Mouse (Mus musculus) forebrain, embryonic 14.5 days (tissue): ENCODE measurements around the gene Wnt5b. TPM values are rescaled to one million over a fixed set of nuclear protein-coding genes. Genes with fewer than 3 reads are reported as not detected.

Source experiments
- ATAC-seq: fragments of 200-750 bp; cut with Nextera tagmentation; 2 replicates; pipeline ENCODE4 v1.8.0; 2017; ENCODE audit warnings: mild to moderate bottlenecking, moderate library complexity
- DNase-seq: peaks from one replicate; pipeline ENCODE4 v3.0.0-alpha.2; 2015; ENCODE audit warnings: low spot score
- H3K27ac ChIP-seq: fragments of 300-500 bp; sonication (generic); 2 replicates; pipeline ENCODE4 v1.5.1; 2014; ENCODE audit warnings: low read depth, mild to moderate bottlenecking, control low read depth, low read length, moderate library complexity
- H3K27me3 ChIP-seq: fragments of 300-500 bp; sonication (generic); replicated peaks from 2 replicates; pipeline ENCODE4 v1.6.1; 2014; ENCODE audit warnings: low read length, control low read depth, mixed read lengths; ENCODE audit not compliant: control insufficient read depth, insufficient read depth
- H3K36me3 ChIP-seq: fragments of 300-500 bp; sonication (generic); 2 replicates; pipeline ENCODE4 v1.6.1; 2014; ENCODE audit warnings: low read length, control low read depth; ENCODE audit not compliant: control insufficient read depth, insufficient read depth
- H3K4me1 ChIP-seq: fragments of 300-500 bp; sonication (generic); 2 replicates; pipeline ENCODE4 v1.6.1; 2014; ENCODE audit warnings: antibody characterized with exemption, low read length, control low read depth; ENCODE audit not compliant: control insufficient read depth, insufficient read depth
- H3K4me2 ChIP-seq: fragments of 300-500 bp; sonication (generic); 2 replicates; pipeline ENCODE4 v1.6.1; 2014; ENCODE audit warnings: mild to moderate bottlenecking, control low read depth, low read length
- H3K4me3 ChIP-seq: fragments of 300-500 bp; sonication (generic); 2 replicates; pipeline ENCODE4 v1.5.1; 2014; ENCODE audit warnings: low read depth, low read length, control low read depth
- H3K9ac ChIP-seq: fragments of 300-500 bp; sonication (generic); 2 replicates; pipeline ENCODE4 v1.6.1; 2014; ENCODE audit warnings: mild to moderate bottlenecking, low read length, control low read depth, moderate library complexity
- H3K9me3 ChIP-seq: fragments of 300-500 bp; sonication (generic); replicated peaks from 2 replicates; pipeline ENCODE4 v1.6.1; 2016; ENCODE audit warnings: low read length, control low read depth, mixed read lengths; ENCODE audit not compliant: control insufficient read depth
- WGBS: fragments of 180-500 bp; shearing (Covaris S2); extraction: QIAGEN DNeasy Blood & Tissue Kit; methylation state at CpG from one replicate; pipeline ENCODE4 v1.1.7; 2014; 5-methylcytosine and 5-hydroxymethylcytosine counted together
- polyA plus RNA-seq: library from polyadenylated mRNA; unstranded; fragments of >200 nt; fragmentation: Nextera tagmentation; extraction: Ambion mirVana; gene quantifications from 2 replicates; pipeline ENCODE4 v1.2.1, GENCODE M21; 2014

Gene Wnt5b
- 3.0 and 3.4 TPM in 2 replicates for polyA plus RNA-seq

DNA sequence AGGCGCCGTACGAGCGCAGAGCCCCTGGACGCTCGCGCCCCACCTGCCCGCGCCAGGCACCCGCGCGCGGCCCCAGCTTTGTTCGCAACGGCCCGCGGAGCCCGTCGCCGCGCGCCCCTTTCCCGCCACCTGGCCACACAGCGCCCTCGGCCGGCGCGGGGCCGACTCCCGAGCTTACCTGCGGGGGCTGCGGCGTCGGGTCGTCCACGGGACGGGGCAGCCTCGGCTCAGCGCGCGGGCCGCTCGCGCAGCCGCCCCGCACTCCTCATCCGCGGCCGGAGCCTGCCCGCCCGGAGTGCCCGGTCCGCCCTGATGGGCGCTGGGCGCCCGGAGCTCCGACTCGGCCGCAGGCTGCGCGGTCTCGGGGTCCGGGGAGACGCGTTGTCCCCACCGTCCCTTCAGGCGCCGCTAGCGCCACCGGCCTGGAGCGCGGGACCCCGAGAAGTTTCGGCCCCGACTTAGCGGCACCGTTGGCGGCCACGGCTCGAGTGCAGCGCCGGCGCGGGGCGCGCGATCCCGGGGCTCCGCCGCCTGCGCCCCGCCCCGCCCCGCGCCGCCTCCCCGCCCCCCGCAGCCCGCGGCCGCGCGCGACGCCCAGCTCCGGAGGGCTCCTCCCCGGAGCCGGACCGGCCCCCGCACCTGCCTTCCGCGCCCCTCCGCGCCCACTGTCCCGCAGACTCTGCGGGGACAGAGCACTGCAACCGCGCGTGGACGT, at the start of gene Wnt5b:
Wnt5b (minus strand) TSS at position 545 of the 715 bp plus-strand sequence.
- H3K36me3 ChIP-seq: no peaks in the 10 kb centered on the region
- H3K27ac ChIP-seq: no peak within 1 kb of the TSS
- ATAC-seq (peak; percentile 86), DNase-seq (peak; percentile 29)
- H3K27me3 ChIP-seq: peaks cover 4% of the 10 kb centered on the region; the same call in 1 of the 2 replicates
- H3K4me2 ChIP-seq: peak within 1 kb of the TSS; percentile 94
- H3K9ac ChIP-seq: peak within 1 kb of the TSS; percentile 74
- H3K4me3 ChIP-seq: peak within 1 kb of the TSS; percentile 69
- H3K9me3 ChIP-seq: no peaks in the 10 kb centered on the region
- H3K4me1 ChIP-seq: no peaks in the 10 kb centered on the region
- under 1% methylated on average over 65 of the region's 120 CpGs for WGBS

DNA sequence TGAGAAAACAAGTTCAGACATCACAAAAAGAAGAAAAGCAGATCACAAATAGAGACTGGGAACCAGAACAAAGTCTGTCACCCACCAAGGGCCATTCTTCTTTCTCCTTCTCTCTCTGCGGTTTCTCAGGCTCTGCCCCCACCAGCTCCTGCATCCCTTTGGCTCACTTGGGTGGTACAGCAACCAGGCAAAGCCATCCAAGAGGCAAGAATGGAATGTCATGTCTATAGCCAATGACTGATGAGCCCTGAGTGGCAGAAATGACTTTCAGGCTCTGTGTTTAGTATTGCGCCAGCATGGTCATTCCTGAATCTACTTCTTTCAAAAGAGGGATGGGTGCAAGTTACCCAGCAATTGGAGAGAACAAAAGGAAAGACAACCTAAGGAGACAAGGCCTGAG, 46.7 kb upstream of the Wnt5b start:
- no peak for DNase-seq
- H3K27ac ChIP-seq: no peak overlapping the region
- 98% methylated on average over 2 of the region's 2 CpGs for WGBS
- 0 out of 2 replicates have a peak, but pooled peaks cover 4% of the 10 kb centered on the region for H3K36me3 ChIP-seq
- no peaks in the 10 kb centered on the region for H3K27me3 ChIP-seq
- ATAC-seq: no peak
- H3K4me2 ChIP-seq: no peak overlapping the region
- no peaks in the 10 kb centered on the region for H3K9me3 ChIP-seq
- H3K4me1 ChIP-seq: peaks cover 4% of the 10 kb centered on the region; the same call in 1 of the 2 replicates
- H3K4me3 ChIP-seq: no peak overlapping the region
- no peak overlapping the region for H3K9ac ChIP-seq

DNA sequence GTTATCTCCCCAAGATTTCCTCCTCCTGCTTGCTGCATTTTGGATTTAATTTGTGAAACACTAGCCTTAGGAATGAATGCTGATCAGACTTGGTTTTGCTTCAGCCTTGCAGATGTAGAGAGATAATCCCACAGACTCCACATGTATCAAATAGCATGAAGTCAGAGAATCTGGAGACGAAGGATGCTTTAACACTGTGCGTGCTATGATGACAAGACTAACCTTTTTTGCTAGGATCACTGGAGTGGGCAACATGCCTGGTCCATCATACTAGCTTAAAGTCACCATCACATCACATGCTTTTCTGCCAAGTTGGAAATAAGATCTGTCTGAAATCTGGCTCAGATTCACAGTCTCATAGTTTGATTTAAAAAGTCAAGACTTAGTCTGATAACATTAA, 43.8 kb upstream of the Wnt5b start:
- Histone ChIP-seq H3K4me2 (no peak overlapping the region), H3K9me3 (no peaks in the 10 kb centered on the region), H3K4me3 (no peak overlapping the region), H3K27ac (no peak overlapping the region), H3K4me1 (peaks cover 6% of the 10 kb centered on the region; the same call in 1 of the 2 replicates), H3K36me3 (no peaks in the 10 kb centered on the region), H3K9ac (no peak overlapping the region), H3K27me3 (no peaks in the 10 kb centered on the region)
- ATAC-seq: no peak
- DNase-seq: no peak
- WGBS: 97% methylated on average over 2 of the region's 2 CpGs

DNA sequence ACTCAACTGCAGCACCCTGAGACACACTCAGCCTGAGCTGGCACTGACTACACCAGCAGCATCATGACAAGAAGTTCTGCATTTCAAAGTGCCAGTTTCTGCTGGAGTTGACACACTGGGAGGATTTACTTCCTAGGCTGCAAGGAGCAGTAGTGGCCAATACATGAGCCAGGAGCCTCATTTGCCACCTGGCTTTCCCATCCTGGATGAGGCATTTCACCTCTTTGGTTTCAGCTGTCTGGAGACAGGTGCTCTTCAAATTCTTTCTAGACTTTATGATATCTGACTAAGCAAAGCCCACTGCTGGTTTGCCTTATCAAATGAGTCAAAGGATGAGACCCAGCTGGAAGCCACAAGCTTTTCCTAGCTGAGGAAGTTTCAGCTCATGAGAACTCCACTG, 43.3 kb upstream of the Wnt5b start:
- H3K4me1 ChIP-seq: peaks cover 6% of the 10 kb centered on the region; the same call in 1 of the 2 replicates
- H3K4me2 ChIP-seq: no peak overlapping the region
- H3K36me3 ChIP-seq: no peaks in the 10 kb centered on the region
- DNase-seq (no peak), ATAC-seq (no peak)
- no peaks in the 10 kb centered on the region for H3K9me3 ChIP-seq
- H3K27me3 ChIP-seq: no peaks in the 10 kb centered on the region
- no peak overlapping the region for H3K27ac ChIP-seq
- H3K4me3 ChIP-seq: no peak overlapping the region
- H3K9ac ChIP-seq: no peak overlapping the region

DNA sequence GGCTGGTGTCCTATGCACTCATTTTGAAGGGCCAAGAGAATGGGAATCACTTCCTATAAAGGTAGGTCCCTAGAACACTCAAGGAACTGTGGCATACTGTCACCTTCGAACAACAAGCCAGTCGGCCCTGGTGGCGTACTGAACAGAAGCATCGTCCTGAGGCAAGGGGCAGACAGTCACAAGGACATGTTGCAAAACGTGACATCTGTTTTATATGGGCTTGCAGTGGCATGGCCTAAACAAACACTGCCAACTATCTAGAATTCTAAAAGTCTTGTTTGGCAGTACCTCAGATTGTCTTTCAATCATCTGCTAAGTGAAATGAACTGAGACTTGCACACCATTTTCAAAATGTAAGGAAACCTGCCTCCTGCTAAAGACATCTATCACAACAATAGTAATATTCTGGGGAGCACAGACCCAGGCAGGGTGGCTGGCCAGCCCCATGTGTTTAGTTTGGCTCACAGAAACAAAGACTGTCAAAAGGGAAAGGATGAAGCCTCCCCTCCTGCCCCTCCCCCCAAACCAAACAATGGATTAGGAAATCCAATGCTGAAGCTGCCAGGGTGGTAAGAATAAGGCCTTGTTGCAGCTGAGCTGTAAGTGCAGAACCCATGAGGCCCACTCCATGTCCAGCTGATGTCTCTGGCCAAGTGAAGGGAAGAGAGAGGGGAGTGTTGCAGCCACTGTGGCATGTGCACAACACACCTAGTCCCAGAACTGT, 41.7 kb upstream of the Wnt5b start:
- WGBS: 70% methylated on average over 5 of the region's 5 CpGs
- no peaks in the 10 kb centered on the region for H3K36me3 ChIP-seq
- ATAC-seq (no peak), DNase-seq (peak; percentile 51)
- H3K4me1 ChIP-seq: peaks cover 6% of the 10 kb centered on the region; the same call in 1 of the 2 replicates
- H3K9ac ChIP-seq: no peak overlapping the region
- no peak overlapping the region for H3K4me2 ChIP-seq
- no peak overlapping the region for H3K27ac ChIP-seq
- no peaks in the 10 kb centered on the region for H3K27me3 ChIP-seq
- no peaks in the 10 kb centered on the region for H3K9me3 ChIP-seq
- H3K4me3 ChIP-seq: no peak overlapping the region

DNA sequence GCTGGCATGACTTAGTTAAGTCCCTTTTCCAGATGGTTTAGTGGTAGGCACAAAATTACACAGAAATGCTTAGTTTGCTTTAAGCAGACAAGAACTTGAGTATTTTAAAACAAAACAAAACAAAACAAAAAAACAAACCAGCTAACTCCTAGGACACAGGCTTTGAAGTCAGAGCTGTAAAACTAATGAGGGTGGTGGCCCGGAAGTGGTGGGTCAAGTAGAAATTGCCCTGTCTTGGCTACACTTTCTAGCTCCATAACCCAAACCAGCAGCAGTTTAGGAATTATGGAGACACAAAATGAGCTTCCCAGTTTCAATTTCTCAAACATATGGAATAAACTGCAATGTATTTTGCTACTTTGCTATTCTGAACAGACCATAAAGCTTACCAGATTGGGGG, 39.9 kb upstream of the Wnt5b start:
- H3K4me3 ChIP-seq: no peak overlapping the region
- H3K27ac ChIP-seq: no peak overlapping the region
- ATAC-seq (no peak), DNase-seq (no peak)
- H3K4me1 ChIP-seq: peaks cover 6% of the 10 kb centered on the region; the same call in 1 of the 2 replicates
- no peak overlapping the region for H3K4me2 ChIP-seq
- no peaks in the 10 kb centered on the region for H3K27me3 ChIP-seq
- H3K9me3 ChIP-seq: no peaks in the 10 kb centered on the region
- WGBS: 82% methylated on average over 1 of the region's 1 CpGs
- no peaks in the 10 kb centered on the region for H3K36me3 ChIP-seq
- H3K9ac ChIP-seq: no peak overlapping the region

DNA sequence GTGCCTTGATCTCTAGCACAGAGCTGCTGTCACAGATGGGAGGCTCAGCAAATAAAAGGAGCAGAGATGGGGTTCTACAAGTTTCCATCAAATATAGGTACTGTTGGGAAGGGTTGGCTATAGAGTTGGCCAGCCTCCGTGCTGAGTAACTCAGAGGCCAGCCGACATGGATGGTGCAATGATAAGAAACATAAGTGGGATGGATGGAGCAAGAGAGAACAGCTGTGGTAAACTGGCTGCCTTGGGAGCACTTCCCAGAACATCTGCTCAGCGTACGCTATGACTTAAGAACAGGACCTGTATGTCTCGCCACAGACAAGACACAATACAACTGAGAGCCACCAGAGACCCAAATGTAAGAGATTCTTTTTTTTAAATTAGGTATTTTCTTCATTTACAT, 39.0 kb upstream of the Wnt5b start:
- DNase-seq (no peak), ATAC-seq (no peak)
- no peak overlapping the region for H3K9ac ChIP-seq
- no peak overlapping the region for H3K4me3 ChIP-seq
- H3K9me3 ChIP-seq: no peaks in the 10 kb centered on the region
- H3K4me1 ChIP-seq: peaks cover 6% of the 10 kb centered on the region; the same call in 1 of the 2 replicates
- no peaks in the 10 kb centered on the region for H3K27me3 ChIP-seq
- H3K4me2 ChIP-seq: no peak overlapping the region
- 97% methylated on average over 5 of the region's 5 CpGs for WGBS
- no peak overlapping the region for H3K27ac ChIP-seq
- no peaks in the 10 kb centered on the region for H3K36me3 ChIP-seq

DNA sequence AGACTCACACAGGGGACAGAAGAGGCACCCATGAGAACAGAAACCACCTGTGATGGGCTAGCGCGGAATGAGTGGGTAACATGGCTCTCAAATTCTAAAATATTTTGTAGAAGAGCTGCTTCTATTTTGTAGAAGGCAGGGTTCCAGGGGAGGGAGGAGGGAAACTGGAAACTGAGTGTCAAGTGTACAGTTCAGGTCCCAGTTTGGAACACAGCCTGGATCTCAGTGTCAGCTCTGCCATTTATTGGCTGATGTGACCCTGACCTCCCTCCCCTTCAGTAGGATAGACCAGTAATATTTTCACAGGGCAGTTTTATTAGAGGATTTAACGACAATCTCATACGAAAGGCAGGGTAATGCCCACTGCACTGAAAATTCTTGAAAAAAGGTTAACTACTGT, 32.6 kb upstream of the Wnt5b start:
- Histone ChIP-seq H3K9ac (no peak overlapping the region), H3K27me3 (no peaks in the 10 kb centered on the region), H3K9me3 (no peaks in the 10 kb centered on the region), H3K4me2 (no peak overlapping the region), H3K27ac (no peak overlapping the region), H3K36me3 (peaks cover 21% of the 10 kb centered on the region), H3K4me3 (no peak overlapping the region), H3K4me1 (no peaks in the 10 kb centered on the region)
- WGBS: 94% methylated on average over 4 of the region's 4 CpGs
- DNase-seq: no peak
- no peak for ATAC-seq

DNA sequence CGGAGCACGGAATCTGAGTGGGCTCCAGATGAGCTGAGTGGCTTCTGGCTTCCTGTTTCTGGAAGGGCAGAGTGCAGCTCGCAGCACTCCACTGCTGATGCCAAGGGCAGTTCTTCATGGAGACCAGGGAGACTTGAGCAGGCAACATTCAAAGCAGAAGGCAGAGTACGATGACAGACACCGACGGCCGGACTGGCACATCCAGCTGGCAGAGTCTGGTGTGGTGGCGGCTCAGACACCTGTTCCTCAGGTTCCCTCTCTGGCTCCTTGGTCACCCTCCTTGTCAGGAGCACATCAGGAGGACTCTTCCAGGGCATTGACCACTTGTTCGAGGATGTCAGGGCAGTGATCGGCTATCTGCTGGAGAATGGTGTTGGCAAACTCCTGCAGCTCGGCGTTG, 31.2 kb upstream of the Wnt5b start:
- H3K36me3 ChIP-seq: peaks cover 27% of the 10 kb centered on the region

More for the DNA sequence above, 31.2 kb upstream of the Wnt5b start:
- 98% methylated on average over 12 of the region's 12 CpGs for WGBS
- ATAC-seq (no peak), DNase-seq (no peak)
- H3K9ac ChIP-seq: no peak overlapping the region
- no peak overlapping the region for H3K4me3 ChIP-seq
- no peaks in the 10 kb centered on the region for H3K9me3 ChIP-seq
- no peaks in the 10 kb centered on the region for H3K4me1 ChIP-seq
- H3K4me2 ChIP-seq: no peak overlapping the region
- H3K27ac ChIP-seq: no peak overlapping the region
- no peaks in the 10 kb centered on the region for H3K27me3 ChIP-seq
